ENCODE assay signal across 9 mouse cellular contexts in genomic region chr13:38437930-38438329, GRCm38 (mm10).
DNase-seq lines count a peak whose midpoint lies in the region; ATAC-seq and TF ChIP-seq lines count a peak whose summit lies in the region.
"Had no signal": no experiment of that assay in that cellular context is flagged by ENCODE, and none has a peak within 500 bp of the region (broad histone marks: within the 10 kb centered on the region; RNA-seq: fewer than 3 reads in every experiment).

No protein-coding gene starts in this region.

- no peak overlapping the region for H3K9ac ChIP-seq in forebrain, postnatal 0 days
- H3K9ac ChIP-seq in forebrain, embryonic 12.5 days: no peak overlapping the region
- H3K9ac ChIP-seq: hindbrain, embryonic 15.5 days had no signal

- no peaks in the 10 kb centered on the region for H3K9me3 ChIP-seq in forebrain, postnatal 0 days (ENCODE audit: low read length)
- H3K9me3 ChIP-seq in forebrain, embryonic 12.5 days: no peaks in the 10 kb centered on the region
- no peaks in the 10 kb centered on the region for H3K9me3 ChIP-seq in limb, embryonic 10.5 days (replicated peaks)
- H3K9me3 ChIP-seq: hindbrain, embryonic 15.5 days had no signal

- H3K36me3 ChIP-seq in forebrain, postnatal 0 days (ENCODE audit: insufficient read depth): no peaks in the 10 kb centered on the region
- H3K36me3 ChIP-seq in forebrain, embryonic 12.5 days (replicated peaks): no peaks in the 10 kb centered on the region
- H3K36me3 ChIP-seq in limb, embryonic 10.5 days: no peaks in the 10 kb centered on the region
- H3K36me3 ChIP-seq: hindbrain, embryonic 15.5 days had no signal

- ATAC-seq in forebrain, postnatal 0 days: no peak
- ATAC-seq in forebrain, embryonic 12.5 days (ENCODE audit: low FRiP score): no peak
- no peak for ATAC-seq in megakaryocyte, adult 5-6 weeks (ENCODE audit: poor library complexity, severe bottlenecking)
- no peak for ATAC-seq in inflammation-experienced regulatory T-cells, adult 6 months

- H3K27ac ChIP-seq in forebrain, postnatal 0 days (ENCODE audit: low read depth, low read length): no peak overlapping the region
- no peak overlapping the region for H3K27ac ChIP-seq in forebrain, embryonic 12.5 days
- H3K27ac ChIP-seq in limb, embryonic 10.5 days: no peak overlapping the region
- H3K27ac ChIP-seq: hindbrain, embryonic 15.5 days had no signal

- no peaks in the 10 kb centered on the region for H3K27me3 ChIP-seq in forebrain, postnatal 0 days (ENCODE audit: insufficient read depth, low read length)
- H3K27me3 ChIP-seq in forebrain, embryonic 12.5 days: no peaks in the 10 kb centered on the region
- H3K27me3 ChIP-seq in limb, embryonic 10.5 days (ENCODE audit: low read depth, poor library complexity, severe bottlenecking): no peaks in the 10 kb centered on the region
- H3K27me3 ChIP-seq: hindbrain, embryonic 15.5 days had no signal

- 40% methylated on average over 5 of the region's 5 CpGs for WGBS in forebrain, postnatal 0 days
- WGBS in forebrain, embryonic 12.5 days: 40% methylated on average over 5 of the region's 5 CpGs
- WGBS in limb, embryonic 10.5 days: 37% methylated on average over 5 of the region's 5 CpGs

- peak; percentile 36; the same call in 1 of the 2 replicates for TF ChIP-seq CTCF in forebrain, postnatal 0 days (IDR thresholded peaks at IDR 0.05; ENCODE audit: low read depth)

- H3K4me1 ChIP-seq in forebrain, postnatal 0 days (ENCODE audit: insufficient read depth): no peaks in the 10 kb centered on the region
- H3K4me1 ChIP-seq in forebrain, embryonic 12.5 days: no peaks in the 10 kb centered on the region; the same call in 1 of the 2 replicates
- H3K4me1 ChIP-seq in limb, embryonic 10.5 days: no peaks in the 10 kb centered on the region
- H3K4me1 ChIP-seq: hindbrain, embryonic 15.5 days had no signal

- no peak overlapping the region for H3K4me3 ChIP-seq in forebrain, postnatal 0 days (ENCODE audit: low read depth, low read length)
- no peak overlapping the region for H3K4me3 ChIP-seq in forebrain, embryonic 12.5 days (replicated peaks)
- H3K4me3 ChIP-seq in limb, embryonic 10.5 days: no peak overlapping the region
- H3K4me3 ChIP-seq: hindbrain, embryonic 15.5 days had no signal

- H3K4me2 ChIP-seq in forebrain, postnatal 0 days (ENCODE audit: low read depth): no peak overlapping the region
- no peak overlapping the region for H3K4me2 ChIP-seq in forebrain, embryonic 12.5 days
- H3K4me2 ChIP-seq: hindbrain, embryonic 15.5 days had no signal

- no peak for DNase-seq in forebrain, postnatal 0 days
- DNase-seq in ovary, postnatal 36 days (ENCODE audit: low spot score): peak; percentile 27
- DNase-seq in ovary, adult 18-20 months (ENCODE audit: low spot score): no peak
- DNase-seq in c-Kit-positive CD71-positive TER-119-positive erythroid progenitor cells, embryonic 14.5 days (ENCODE audit: low spot score): peak; percentile 1
- DNase-seq in limb, embryonic 10.5 days (ENCODE audit: low spot score): peak; percentile 37

Comparison
In these comparisons a context has a peak if more than half of its experiments do, and no peak if none do; other contexts are left out.
1. DNase-seq: peak in ovary, postnatal 36 days (single experiment), c-Kit-positive CD71-positive TER-119-positive erythroid progenitor cells, embryonic 14.5 days (single experiment) and limb, embryonic 10.5 days (single experiment); none in forebrain, postnatal 0 days (single experiment) and ovary, adult 18-20 months (single experiment).